Mouse (Mus musculus) liver, adult (tissue): ENCODE results near the gene Ptprt.

Experiments used
- GATA4 ChIP-seq: IDR thresholded peaks from 2 replicates; pipeline ENCODE4 v1.6.1; 2014; ENCODE audit warnings: mild to moderate bottlenecking, low read length; ENCODE audit not compliant: insufficient replicate concordance

The Ptprt gene

DNA sequence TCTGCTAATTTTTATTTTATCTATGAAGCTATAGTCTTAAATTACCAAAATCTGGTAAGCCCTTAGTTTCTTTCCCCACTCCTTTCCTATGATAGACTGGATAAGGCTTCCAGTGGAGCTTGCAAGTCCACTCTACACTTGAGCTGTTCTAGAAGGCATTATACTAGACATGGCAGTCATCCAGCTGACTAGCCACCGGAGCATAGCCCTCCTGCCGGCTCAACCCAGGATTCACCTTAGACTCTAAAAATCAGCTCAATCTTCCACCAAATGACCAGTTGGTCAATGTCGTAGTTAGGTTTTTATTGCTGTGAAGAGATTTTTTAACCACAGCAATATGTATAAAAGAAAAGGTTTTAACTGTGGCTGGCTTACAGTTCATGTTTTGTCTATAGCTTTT is 608.1 kb downstream of the Ptprt start:
- no peak for TF ChIP-seq GATA4

DNA sequence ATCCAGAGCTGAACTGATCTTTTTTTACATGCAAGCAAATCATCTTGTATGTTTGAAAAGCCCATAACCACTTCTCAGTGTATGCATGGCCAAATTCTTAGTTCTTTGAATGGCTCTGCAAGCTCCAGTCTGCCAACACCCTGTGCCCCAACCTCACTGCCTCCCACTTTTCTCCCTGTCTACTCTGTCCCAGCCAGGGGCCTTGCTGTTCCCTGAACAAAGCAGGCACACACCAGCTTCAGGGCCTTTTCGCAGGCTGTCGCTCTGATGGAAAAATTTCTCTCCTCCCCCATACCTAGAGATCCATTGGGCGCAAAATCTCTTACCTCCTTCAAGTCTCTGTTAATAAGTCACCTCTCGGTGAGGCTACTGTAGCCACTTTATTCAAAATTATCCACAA is 610.7 kb downstream of the Ptprt start:
- TF ChIP-seq GATA4 = no peak

DNA sequence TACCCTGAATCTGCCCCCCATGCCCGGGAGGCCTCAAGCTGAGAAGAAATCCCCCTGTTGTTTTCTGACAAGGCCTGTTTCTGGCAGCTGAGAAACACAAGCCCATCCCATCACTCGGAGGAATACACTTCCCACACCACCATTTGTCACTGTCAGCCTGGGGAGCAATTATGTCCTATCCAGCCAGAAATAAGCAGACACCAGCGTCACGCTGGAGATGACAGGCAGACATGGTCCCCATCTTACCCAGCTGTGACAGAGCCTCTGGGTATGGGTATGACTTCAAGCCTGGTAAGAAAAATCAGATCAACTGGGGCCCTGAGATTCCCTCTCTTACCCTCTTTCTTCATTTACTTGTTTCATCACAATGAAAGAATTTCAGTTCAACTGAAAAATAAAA is 625.3 kb downstream of the Ptprt start:
- no peak for TF ChIP-seq GATA4

DNA sequence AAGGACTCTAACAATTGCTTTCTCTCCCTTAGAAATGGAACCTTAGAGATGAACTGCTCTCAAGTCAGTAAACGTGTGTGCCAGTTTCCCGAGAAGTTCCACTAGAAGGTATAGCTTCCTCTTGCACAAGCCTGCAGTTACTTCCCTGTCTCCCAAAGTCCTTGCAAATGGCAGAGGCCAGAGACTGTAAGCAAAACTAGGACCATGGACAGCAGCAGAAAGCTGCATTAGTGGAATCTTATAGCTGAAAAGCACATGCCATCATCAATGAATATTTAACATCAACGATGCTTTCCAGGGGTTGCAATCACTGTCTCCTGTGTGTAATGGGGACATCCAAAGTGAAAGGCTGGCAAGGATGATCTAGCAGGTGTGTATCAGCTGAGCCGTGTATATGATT is 629.3 kb downstream of the Ptprt start:
- no peak for TF ChIP-seq GATA4

DNA sequence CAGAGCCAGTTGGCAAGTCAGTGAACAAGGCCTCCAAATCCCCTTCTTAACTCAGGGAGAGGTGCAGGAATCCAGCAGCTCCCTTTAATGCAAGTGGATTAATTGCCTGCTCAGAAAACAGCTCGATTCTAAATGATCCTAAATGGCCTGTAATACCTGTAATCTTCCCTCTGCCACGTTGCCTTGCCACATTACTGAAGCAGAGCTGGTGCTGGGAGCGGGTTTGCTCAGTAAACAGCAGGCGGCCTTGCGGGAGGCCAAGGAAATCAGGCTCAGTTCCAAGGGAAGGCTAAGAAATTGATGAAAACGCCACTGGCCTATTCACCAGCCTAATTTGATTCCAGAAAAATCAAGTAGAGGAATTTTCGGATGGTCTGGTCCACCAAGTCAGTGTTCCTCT is 659.9 kb downstream of the Ptprt start:
- no peak for TF ChIP-seq GATA4

DNA sequence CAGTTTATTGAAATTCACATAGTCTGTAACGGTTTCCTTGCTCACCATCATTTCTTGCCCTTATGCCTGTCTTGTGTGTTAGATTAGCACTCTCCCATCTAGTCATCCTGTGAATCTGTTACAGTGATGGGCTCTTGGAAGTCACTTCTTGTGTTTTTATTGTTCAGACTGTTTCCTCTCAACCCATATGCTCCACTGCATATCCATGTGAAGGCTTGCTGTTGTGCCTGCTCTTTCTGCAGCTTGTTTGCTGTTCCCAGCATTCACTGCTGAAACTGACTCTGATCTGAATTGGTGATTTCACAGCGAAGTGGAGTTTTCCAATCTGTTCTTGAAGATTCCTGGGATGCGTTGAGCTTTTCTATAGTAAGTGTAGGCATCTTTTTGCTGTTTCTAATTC is 678.6 kb downstream of the Ptprt start:
- TF ChIP-seq GATA4 = no peak

DNA sequence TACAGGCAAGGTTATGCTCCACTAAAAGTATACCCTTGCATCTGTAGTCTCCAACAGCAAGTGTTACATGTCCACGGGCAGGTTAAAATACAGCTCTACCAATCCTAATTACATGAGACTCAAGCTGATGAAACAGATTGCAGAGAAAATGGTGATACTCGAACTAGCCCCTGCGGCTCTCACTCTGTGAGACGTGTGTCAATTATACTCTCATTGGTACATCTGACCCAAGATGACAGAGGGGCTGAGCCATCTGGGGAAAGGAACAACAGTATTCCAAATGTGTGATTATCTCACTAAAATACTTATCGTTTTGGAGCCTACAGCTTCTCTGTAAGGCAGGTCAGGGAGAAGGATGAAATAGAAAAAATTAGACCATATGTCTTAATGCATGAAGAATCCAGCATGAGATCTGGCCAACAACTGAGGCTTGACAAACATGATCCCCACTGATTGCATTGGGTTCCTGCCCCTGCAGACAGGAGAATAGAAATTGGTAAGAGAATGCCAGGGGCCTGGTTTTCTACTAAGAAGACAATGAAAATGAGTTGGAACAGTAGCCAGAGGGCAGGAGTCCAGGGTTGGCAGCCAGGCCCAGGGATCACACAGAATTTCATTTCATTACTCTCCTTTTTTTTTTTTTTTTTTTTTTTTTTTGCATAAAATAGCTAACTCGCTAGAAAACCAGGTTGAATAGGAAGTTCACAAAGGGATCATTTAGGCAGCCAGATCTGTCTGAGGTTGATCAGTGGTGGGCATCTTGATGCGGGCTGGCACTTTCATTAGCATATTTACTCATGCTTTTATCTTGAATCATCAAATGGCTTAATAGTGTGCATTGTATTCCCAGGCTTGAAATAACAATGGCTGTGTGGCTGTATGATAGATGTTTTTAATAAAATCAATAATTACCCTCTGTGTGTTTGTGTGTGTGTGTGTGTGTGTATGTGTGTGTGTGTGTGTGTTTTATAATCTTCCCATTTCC is 699.5 kb downstream of the Ptprt start:
- TF ChIP-seq GATA4 = no peak

DNA sequence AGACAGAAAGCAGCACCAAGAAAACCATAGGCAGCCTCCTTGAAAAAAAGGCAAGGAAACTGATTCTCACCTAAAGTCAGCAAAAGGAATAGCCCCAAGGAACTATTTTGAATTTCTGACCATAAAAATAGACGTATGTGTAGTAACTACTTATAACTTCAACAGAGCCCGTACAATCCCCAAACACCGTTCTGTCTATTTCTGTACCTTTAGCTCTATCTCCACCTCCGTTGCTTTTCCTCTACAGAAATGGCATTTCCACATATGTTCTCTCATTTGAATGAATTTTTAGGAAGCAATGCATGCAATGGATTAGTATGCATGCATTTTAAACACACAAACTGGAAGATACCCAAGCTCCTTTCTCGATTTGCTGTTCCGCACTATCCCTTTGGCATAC is 715.5 kb downstream of the Ptprt start:
- TF ChIP-seq GATA4 = no peak

DNA sequence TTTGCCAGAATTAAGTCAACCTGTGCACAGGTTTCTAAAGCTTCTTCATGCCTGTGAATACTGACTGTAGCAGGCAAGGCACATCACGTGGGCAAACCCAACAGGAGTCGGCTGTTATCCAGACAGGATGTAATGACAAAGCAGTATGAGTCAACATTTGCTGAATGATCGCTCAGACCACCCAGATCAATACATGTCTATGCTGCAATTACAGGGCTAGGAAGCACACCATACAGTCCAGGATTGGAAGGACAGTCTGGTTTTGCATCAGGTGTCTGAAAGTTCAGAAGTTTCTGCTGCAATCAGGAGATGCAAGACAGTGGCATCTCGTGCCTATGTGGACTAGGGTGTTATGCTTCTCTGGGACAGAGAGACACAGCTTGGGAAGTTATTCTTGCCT is 716.3 kb downstream of the Ptprt start:
- TF ChIP-seq GATA4 = no peak

DNA sequence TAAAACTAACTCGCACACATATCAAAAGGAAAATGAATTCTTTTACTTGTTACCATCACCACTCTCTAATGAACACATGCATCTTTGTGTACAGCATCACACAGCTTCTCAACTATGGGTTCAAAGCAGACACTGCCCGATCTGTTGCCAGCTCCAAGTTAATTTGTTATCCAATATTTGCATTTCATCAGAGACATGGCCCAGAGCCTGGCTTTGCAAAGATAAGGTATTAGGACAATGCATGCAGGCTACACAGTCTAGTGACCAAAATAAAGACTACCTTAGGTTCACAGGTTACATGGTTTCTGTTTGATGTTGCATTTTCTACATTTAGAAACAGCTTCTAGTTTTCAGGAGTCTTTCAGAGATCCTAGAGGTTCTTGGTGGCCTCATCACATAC is 719.0 kb downstream of the Ptprt start:
- TF ChIP-seq GATA4 = peak; percentile 93

DNA sequence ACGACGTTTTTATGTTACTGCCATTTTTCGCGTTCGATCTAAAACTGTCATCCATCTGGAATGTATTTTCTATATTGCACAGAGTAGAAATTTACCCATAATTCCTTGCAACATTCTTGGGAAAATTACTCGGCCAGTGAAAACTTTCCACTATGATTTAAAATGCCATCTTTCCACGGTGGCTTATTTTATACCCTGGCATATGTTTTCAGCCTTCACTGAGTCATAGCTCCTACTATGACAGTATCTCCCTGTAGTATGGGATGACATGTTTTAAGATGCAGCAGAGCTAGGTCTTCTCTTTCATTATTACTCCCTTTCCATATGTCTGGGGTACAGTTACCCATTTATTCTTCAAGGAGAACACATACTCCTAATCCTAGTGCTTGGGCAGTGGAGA is 753.7 kb downstream of the Ptprt start:
- TF ChIP-seq GATA4 = no peak

DNA sequence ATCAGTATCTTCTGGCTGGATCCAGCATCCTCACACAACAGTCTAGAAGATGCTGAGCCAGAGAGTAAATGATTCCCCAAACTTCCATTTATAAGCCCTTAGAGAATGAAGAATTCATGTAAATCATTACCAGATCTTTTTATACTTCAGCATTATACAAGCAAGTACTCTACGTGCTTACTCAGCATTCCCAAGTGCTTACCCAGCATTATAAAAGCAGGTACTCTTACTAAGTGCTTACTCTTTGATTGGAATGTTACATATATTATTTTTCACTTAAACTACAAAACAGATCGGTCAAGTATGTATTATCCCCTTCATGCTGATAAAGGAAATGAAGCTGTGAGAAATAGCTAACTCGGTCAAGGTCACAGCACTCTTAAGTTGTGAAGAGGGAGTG is 758.8 kb downstream of the Ptprt start:
- TF ChIP-seq GATA4 = no peak

DNA sequence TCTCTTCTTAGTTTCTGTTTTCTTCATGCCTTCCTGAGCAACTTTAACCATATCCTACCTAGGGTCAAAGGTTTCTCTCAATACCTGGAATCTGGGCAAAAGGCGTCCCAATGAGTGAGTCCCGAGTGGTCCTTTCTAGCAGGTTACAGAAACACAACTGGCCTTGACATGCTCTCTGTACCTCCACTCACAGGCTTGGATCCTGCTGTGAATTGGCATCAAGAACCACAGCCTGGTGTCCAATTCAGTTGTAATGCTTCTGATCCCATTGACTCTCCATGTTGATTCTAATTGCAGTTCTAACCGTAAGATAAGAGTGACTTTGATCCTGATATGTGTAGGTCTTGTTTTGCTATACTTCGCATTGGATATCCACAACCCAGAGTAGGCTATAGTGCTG is 776.5 kb downstream of the Ptprt start:
- no peak for TF ChIP-seq GATA4

DNA sequence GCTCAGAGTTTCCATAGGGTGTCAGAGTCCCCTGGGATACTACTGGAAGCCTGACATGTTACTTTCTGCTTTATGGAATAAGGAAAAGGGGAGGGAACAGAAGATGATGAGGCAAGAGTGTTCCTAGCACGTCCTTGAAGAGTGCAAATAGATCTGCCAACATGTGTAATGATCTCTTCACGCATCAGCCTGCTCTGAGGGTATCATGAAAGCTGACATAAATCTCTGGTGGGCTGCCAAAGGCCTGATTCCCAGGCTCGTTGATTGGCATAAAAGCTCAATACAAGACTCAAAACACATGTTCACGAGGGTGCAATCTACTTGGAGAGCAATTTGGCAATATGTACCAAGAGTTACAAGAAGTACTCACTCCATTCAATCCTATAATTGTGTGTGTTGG is 778.4 kb downstream of the Ptprt start:
- TF ChIP-seq GATA4 = no peak

DNA sequence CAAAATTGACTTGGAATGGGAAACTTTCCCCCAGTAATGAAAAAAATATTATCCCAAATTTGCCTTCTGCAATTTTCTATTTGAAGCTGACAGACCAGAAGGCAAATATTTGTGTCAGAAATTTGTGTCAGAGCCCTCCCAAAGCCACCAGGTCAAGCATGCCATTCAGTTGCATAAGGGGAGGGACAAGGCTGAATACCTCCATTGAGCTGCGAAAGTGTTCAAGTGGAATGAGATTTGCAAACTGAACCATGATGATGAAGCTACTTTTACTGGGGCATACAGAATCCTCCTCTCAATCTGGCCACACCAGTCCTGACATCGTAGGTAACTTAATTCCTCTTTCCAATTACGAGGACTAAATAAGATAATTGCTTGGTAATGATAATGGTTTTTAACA is 780.0 kb downstream of the Ptprt start:
- no peak for TF ChIP-seq GATA4

DNA sequence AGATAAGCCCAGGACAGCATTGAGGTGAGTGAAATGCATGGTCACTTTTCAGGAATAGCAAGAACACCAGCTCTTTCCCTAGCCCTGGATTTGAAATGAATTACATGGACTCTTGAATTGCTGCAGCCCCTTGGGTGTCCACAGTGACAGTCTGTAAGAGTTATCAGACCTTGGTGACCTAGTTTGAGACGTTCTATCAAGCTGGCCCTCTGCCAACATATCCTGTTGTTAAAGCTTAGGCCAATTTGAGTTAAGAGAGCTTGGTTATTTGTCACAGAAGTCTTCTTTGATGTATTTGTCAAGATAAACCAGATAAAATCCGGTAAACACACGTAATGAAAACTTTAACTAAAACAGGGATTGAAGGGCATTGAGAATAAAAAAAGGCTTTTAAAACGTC is 795.7 kb downstream of the Ptprt start:
- no peak for TF ChIP-seq GATA4

DNA sequence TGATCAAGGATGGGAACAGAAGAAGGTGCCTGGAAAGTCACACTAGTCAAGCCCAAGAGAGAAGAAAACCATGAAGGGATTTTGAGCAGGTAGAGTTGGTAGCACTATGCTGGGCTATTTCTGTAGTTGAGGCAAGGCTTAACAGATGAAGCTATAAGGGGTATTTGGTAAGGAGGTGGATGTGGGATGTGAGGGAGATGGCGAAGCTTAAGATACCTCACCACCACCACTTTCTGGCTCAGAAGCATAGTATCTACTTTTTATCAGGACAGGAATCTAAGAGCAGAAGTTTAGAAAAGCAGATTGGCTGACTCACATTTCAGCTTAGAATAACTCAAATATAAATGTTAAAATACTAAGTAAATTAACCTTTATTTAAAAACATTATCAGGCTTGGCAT is 802.1 kb downstream of the Ptprt start:
- TF ChIP-seq GATA4 = no peak
